Comparison of ENCODE assay signal across 14 mouse cellular contexts in genomic region chr5:37828591-37829295, GRCm38 (mm10). TPM values are rescaled to one million over a fixed set of nuclear protein-coding genes. Genes with fewer than 3 reads are reported as not detected.
DNase-seq lines count a peak whose midpoint lies in the region; ATAC-seq and TF ChIP-seq lines count a peak whose summit lies in the region.
"Had no signal": no experiment of that assay in that cellular context is flagged by ENCODE, and none has a peak within 500 bp of the region (broad histone marks: within the 10 kb centered on the region; RNA-seq: fewer than 3 reads in every experiment).

No protein-coding gene starts in this region.

- no peak for TF ChIP-seq CTCF in cerebellum, adult 2 months (IDR thresholded peaks at IDR 0.05; ENCODE audit: borderline replicate concordance, insufficient read depth, low read depth, low read length)

- H3K9ac ChIP-seq in forebrain, embryonic 12.5 days = no peak overlapping the region
- no peak overlapping the region for H3K9ac ChIP-seq in forebrain, embryonic 15.5 days (replicated peaks)
- no peak overlapping the region for H3K9ac ChIP-seq in neural tube, embryonic 15.5 days (replicated peaks)
- no peak overlapping the region for H3K9ac ChIP-seq in limb, embryonic 11.5 days (ENCODE audit: low read length)

- H3K27ac ChIP-seq in forebrain, embryonic 12.5 days = no peak overlapping the region
- no peak overlapping the region for H3K27ac ChIP-seq in forebrain, embryonic 15.5 days (replicated peaks)
- no peak overlapping the region for H3K27ac ChIP-seq in neural tube, embryonic 15.5 days (replicated peaks)
- H3K27ac ChIP-seq in limb, embryonic 11.5 days (replicated peaks; ENCODE audit: low read depth, low read length) = no peak overlapping the region
- no peak overlapping the region for H3K27ac ChIP-seq in cerebellum, adult 2 months (ENCODE audit: insufficient read depth, low read length)

- H3K4me2 ChIP-seq in forebrain, embryonic 12.5 days = peak overlapping the region; percentile 10; the same call in 1 of the 2 replicates
- no peak overlapping the region for H3K4me2 ChIP-seq in forebrain, embryonic 15.5 days (replicated peaks)
- H3K4me2 ChIP-seq in neural tube, embryonic 15.5 days = no peak overlapping the region
- H3K4me2 ChIP-seq in limb, embryonic 11.5 days (ENCODE audit: low read depth, severe bottlenecking) = peak overlapping the region; percentile 32; the same call in 1 of the 2 replicates
- H3K4me2 ChIP-seq: liver, embryonic 11.5 days had no signal

- H3K36me3 ChIP-seq in forebrain, embryonic 12.5 days (replicated peaks) = no peaks in the 10 kb centered on the region
- H3K36me3 ChIP-seq in forebrain, embryonic 15.5 days = no peaks in the 10 kb centered on the region
- H3K36me3 ChIP-seq in neural tube, embryonic 15.5 days = no peaks in the 10 kb centered on the region
- no peaks in the 10 kb centered on the region for H3K36me3 ChIP-seq in limb, embryonic 11.5 days (ENCODE audit: control insufficient read depth, insufficient read depth, low read length)

- no peak for TF ChIP-seq POLR2A in cerebellum, adult 2 months (IDR thresholded peaks at IDR 0.05; ENCODE audit: borderline replicate concordance, insufficient read depth, low read length)

- H3K4me1 ChIP-seq in forebrain, embryonic 12.5 days = peaks cover 50% of the 10 kb centered on the region
- H3K4me1 ChIP-seq in forebrain, embryonic 15.5 days = peaks cover 27% of the 10 kb centered on the region
- H3K4me1 ChIP-seq in neural tube, embryonic 15.5 days = peaks cover 22% of the 10 kb centered on the region
- H3K4me1 ChIP-seq in limb, embryonic 11.5 days (ENCODE audit: control insufficient read depth, insufficient read depth, low read length) = peaks cover 22% of the 10 kb centered on the region; the same call in 1 of the 2 replicates
- H3K4me1 ChIP-seq in cerebellum, adult 2 months (ENCODE audit: control insufficient read depth, insufficient read depth, low read length) = no peaks in the 10 kb centered on the region

- no peaks in the 10 kb centered on the region for H3K9me3 ChIP-seq in forebrain, embryonic 12.5 days
- peaks cover 5% of the 10 kb centered on the region; the same call in 1 of the 2 replicates for H3K9me3 ChIP-seq in forebrain, embryonic 15.5 days
- peaks cover 6% of the 10 kb centered on the region; the same call in 1 of the 2 replicates for H3K9me3 ChIP-seq in neural tube, embryonic 15.5 days (replicated peaks)
- no peaks in the 10 kb centered on the region for H3K9me3 ChIP-seq in limb, embryonic 11.5 days (ENCODE audit: control insufficient read depth, low read length)

- peaks cover 98% of the 10 kb centered on the region for H3K27me3 ChIP-seq in forebrain, embryonic 12.5 days
- H3K27me3 ChIP-seq in forebrain, embryonic 15.5 days = peaks cover 95% of the 10 kb centered on the region
- peaks cover 94% of the 10 kb centered on the region for H3K27me3 ChIP-seq in neural tube, embryonic 15.5 days (replicated peaks)
- H3K27me3 ChIP-seq in limb, embryonic 11.5 days (ENCODE audit: control insufficient read depth, insufficient read depth, low read length) = peaks cover 60% of the 10 kb centered on the region
- H3K27me3 ChIP-seq in cerebellum, adult 2 months (ENCODE audit: control insufficient read depth, insufficient read depth, low read length) = peaks cover 28% of the 10 kb centered on the region; the same call in 1 of the 2 replicates

- WGBS in forebrain, embryonic 12.5 days = under 1% methylated on average over 35 of the region's 35 CpGs
- WGBS in forebrain, embryonic 15.5 days = 2% methylated on average over 35 of the region's 35 CpGs
- WGBS in neural tube, embryonic 15.5 days = 1% methylated on average over 35 of the region's 35 CpGs
- WGBS in limb, embryonic 11.5 days = under 1% methylated on average over 35 of the region's 35 CpGs
- 3% methylated on average over 35 of the region's 35 CpGs for WGBS in cerebellum, adult 2 months

- DNase-seq in neural tube, embryonic 10.5 days (ENCODE audit: extremely low spot score, low spot score) = peak; percentile 63
- DNase-seq in limb, embryonic 11.5 days (ENCODE audit: low spot score) = peak; percentile 66
- peak; percentile 31 for DNase-seq in retina, postnatal 1 day
- no peak for DNase-seq in cerebellum, adult 2 months
- DNase-seq in cerebellum, adult 9-10 months = no peak
- DNase-seq: adrenal gland, adult 2 months; heart, adult 11 months; kidney, postnatal 10 days; lung, postnatal 14 days; right cerebral cortex, adult 18-20 months had no signal

- H3K4me3 ChIP-seq in forebrain, embryonic 12.5 days (replicated peaks) = no peak overlapping the region
- H3K4me3 ChIP-seq in forebrain, embryonic 15.5 days = no peak overlapping the region
- H3K4me3 ChIP-seq in neural tube, embryonic 15.5 days (replicated peaks) = no peak overlapping the region
- no peak overlapping the region; the same call in 1 of the 2 replicates for H3K4me3 ChIP-seq in limb, embryonic 11.5 days (ENCODE audit: low read depth, low read length)
- no peak overlapping the region for H3K4me3 ChIP-seq in cerebellum, adult 2 months (replicated peaks; ENCODE audit: insufficient read depth, low read depth, low read length)

- ATAC-seq in forebrain, embryonic 12.5 days (ENCODE audit: low FRiP score) = no peak
- no peak for ATAC-seq in forebrain, embryonic 15.5 days (replicated peaks)
- ATAC-seq in neural tube, embryonic 15.5 days (ENCODE audit: low FRiP score) = no peak
- ATAC-seq in limb, embryonic 11.5 days (ENCODE audit: insufficient number of reproducible peaks, low FRiP score, low TSS enrichment, low read depth) = no peak

RNA-seq across cellular contexts. Expression of gene Msx1, which starts 4.4 kb away (rescaled TPM):
- polyA plus RNA-seq in forebrain, embryonic 12.5 days (2016; fragmentation: Nextera tagmentation; extraction: Ambion mirVana) = 40.3 and 67.9 TPM in 2 replicates
- polyA plus RNA-seq in forebrain, embryonic 15.5 days (2015; fragmentation: Nextera tagmentation; extraction: Ambion mirVana) = 13.7 and 20.7 TPM in 2 replicates
- 7.8 and 15.4 TPM in 2 replicates for polyA plus RNA-seq in neural tube, embryonic 15.5 days (2015; fragmentation: Nextera tagmentation; extraction: Ambion mirVana)
- polyA plus RNA-seq in limb, embryonic 11.5 days (2014; fragmentation: Nextera tagmentation; extraction: Ambion mirVana) = 218 and 235 TPM in 2 replicates
- 3.4 and 7.1 TPM in 2 replicates for polyA plus RNA-seq in cerebellum, adult 2 months (2012; rRNA removed)

Comparison
In these comparisons a context has a peak if more than half of its experiments do, and no peak if none do; other contexts are left out.
1. H3K4me2 ChIP-seq: peak in forebrain, embryonic 12.5 days (single experiment) and limb, embryonic 11.5 days (single experiment); none in forebrain, embryonic 15.5 days (single experiment) and neural tube, embryonic 15.5 days (single experiment).
2. DNase-seq: peak in neural tube, embryonic 10.5 days (single experiment), limb, embryonic 11.5 days (single experiment) and retina, postnatal 1 day (single experiment); none in cerebellum, adult 2 months (0 of 2) and cerebellum, adult 9-10 months (single experiment).